Mouse (Mus musculus): ENCODE measurements around the gene Stx16.

- no peak for TF ChIP-seq GATA1 (IDR thresholded peaks at IDR 0.05; ENCODE audit: low read length)
- TF ChIP-seq TAL1 (IDR thresholded peaks at IDR 0.05; ENCODE audit: low read length), result no peak
These were observed 42.8 kb upstream of the Stx16 start for GRCm38 (mm10) chr2:174033257-174033800.

Measured in erythroblast, embryonic 14.5 days (primary cell).